Mouse (Mus musculus) small intestine, adult 2 months (tissue): ENCODE measurements at regions not wholly inside any gene's neighbourhood (a gene's known extent, or its start where the extent isn't known, plus 50 kb on each side); places are given as distances from the start of the nearest gene placed in this dataset.

ENCODE experiments used
- H3K27ac ChIP-seq: fragments of 200-500 bp; 2 replicates; pipeline ENCODE4 v1.5.1; 2012; ENCODE audit warnings: low read depth, low read length, control low read depth, inconsistent platforms; ENCODE audit not compliant: insufficient read depth
- H3K27me3 ChIP-seq: fragments of 200-500 bp; 2 replicates; pipeline ENCODE4 v1.6.1; 2012; ENCODE audit warnings: mild to moderate bottlenecking, moderate library complexity, low read length, inconsistent platforms; ENCODE audit not compliant: control insufficient read depth, insufficient read depth
- H3K36me3 ChIP-seq: fragments of 200-500 bp; 2 replicates; pipeline ENCODE4 v1.6.1; 2012; ENCODE audit warnings: mild to moderate bottlenecking, low read length, control low read depth, inconsistent platforms; ENCODE audit not compliant: control insufficient read depth, insufficient read depth
- H3K4me1 ChIP-seq: fragments of 200-500 bp; 2 replicates; pipeline ENCODE4 v1.6.1; 2012; ENCODE audit warnings: low read length, inconsistent platforms, mixed read lengths; ENCODE audit not compliant: control insufficient read depth, insufficient read depth, insufficient read length
- H3K4me3 ChIP-seq: fragments of 200-500 bp; 2 replicates; pipeline ENCODE4 v1.5.1; 2012; ENCODE audit warnings: low read depth, mild to moderate bottlenecking, control low read depth, inconsistent platforms, low read length, moderate library complexity
- CTCF ChIP-seq: fragments of 200-500 bp; IDR thresholded peaks from 2 replicates; pipeline ENCODE4 v1.5.1; 2012; ENCODE audit warnings: low read depth, mild to moderate bottlenecking, control low read depth, inconsistent platforms, low read length, moderate library complexity, mixed read lengths; ENCODE audit not compliant: insufficient replicate concordance, insufficient read length; ENCODE audit errors: extremely low read depth
- POLR2A ChIP-seq: fragments of 200-500 bp; IDR thresholded peaks from 2 replicates; pipeline ENCODE4 v1.6.1; 2012; ENCODE audit warnings: low read depth, mild to moderate bottlenecking, control low read depth, inconsistent platforms, low read length, moderate library complexity
- WGBS: fragments of 180-500 bp; shearing (Covaris S2); methylation state at CpG from one replicate; pipeline ENCODE4 v1.1.7; 2018; 5-methylcytosine and 5-hydroxymethylcytosine counted together

DNA sequence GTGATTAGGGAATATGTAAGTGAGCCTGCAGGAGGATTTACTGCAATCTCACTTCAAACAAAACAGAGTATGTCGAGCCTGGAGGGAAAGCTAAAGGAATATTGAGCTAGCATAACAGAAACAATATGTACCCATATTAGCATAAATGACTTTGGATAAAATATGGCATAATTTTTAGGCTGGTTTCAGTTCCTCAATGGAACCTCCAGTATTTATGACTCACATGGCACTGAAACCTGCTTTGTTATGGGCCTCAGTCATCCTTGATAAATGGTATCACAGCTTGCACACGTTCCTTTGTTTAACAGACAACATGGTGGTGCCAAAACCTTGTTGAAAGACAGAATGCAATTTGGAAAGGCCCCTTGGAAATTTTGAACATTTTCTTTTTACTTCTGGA, 130.8 kb upstream of the Fgf10 start:
- no peaks in the 10 kb centered on the region for H3K36me3 ChIP-seq
- H3K4me1 ChIP-seq, result no peaks in the 10 kb centered on the region
- H3K4me3 ChIP-seq, result no peak overlapping the region
- H3K27me3 ChIP-seq, result no peaks in the 10 kb centered on the region
- no peak overlapping the region for H3K27ac ChIP-seq
- 39% methylated on average over 2 of the region's 2 CpGs for WGBS
- TF ChIP-seq CTCF, result no peak
- no peak for TF ChIP-seq POLR2A

DNA sequence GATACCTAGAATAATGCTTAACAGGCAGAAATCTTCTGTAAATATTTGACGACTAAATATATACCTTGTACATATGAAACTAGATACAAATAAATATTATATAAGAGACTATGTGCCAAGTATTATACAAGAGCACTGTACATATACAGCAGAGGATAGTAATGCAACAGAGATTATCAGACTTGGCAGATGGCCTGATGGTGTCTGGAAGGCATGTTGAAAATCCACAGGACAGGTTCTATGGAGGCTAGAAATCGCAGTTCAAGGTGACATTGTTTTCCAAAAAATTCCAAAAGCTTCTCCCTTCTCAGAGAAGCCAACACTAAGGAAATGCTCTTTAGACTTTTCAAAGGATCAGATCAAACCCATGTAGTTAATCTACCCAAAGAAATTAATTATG, 126.9 kb upstream of the Mrps30 start:
- WGBS, result 72% methylated on average over 2 of the region's 2 CpGs
- Histone ChIP-seq H3K4me3 (no peak overlapping the region), H3K4me1 (no peaks in the 10 kb centered on the region), H3K27ac (no peak overlapping the region), H3K36me3 (no peaks in the 10 kb centered on the region), H3K27me3 (no peaks in the 10 kb centered on the region)
- TF ChIP-seq CTCF (no peak), POLR2A (no peak)

GRCm38 (mm10) chr13:118506136-118506535, 119.1 kb upstream of the Mrps30 start:
- no peak overlapping the region for H3K4me3 ChIP-seq
- no peaks in the 10 kb centered on the region for H3K27me3 ChIP-seq
- H3K36me3 ChIP-seq, result no peaks in the 10 kb centered on the region
- no peak for TF ChIP-seq CTCF
- no peak for TF ChIP-seq POLR2A
- WGBS, result 51% methylated on average over 4 of the region's 4 CpGs
- no peak overlapping the region for H3K27ac ChIP-seq
- no peaks in the 10 kb centered on the region for H3K4me1 ChIP-seq

- Histone ChIP-seq H3K4me1 (no peaks in the 10 kb centered on the region), H3K36me3 (no peaks in the 10 kb centered on the region), H3K27ac (no peak overlapping the region), H3K27me3 (no peaks in the 10 kb centered on the region), H3K4me3 (no peak overlapping the region)
- no peak for TF ChIP-seq POLR2A
- no peak for TF ChIP-seq CTCF
- 56% methylated on average over 3 of the region's 3 CpGs for WGBS
Observed at GRCm38 (mm10) chr13:118490610-118491009, 103.6 kb upstream of the Mrps30 start.

- TF ChIP-seq CTCF, result no peak
- no peak for TF ChIP-seq POLR2A
- Histone ChIP-seq H3K27ac (no peak overlapping the region), H3K4me3 (no peak overlapping the region), H3K4me1 (no peaks in the 10 kb centered on the region), H3K27me3 (no peaks in the 10 kb centered on the region), H3K36me3 (no peaks in the 10 kb centered on the region)
- WGBS, result 71% methylated on average over 8 of the region's 8 CpGs
Observed at GRCm38 (mm10) chr13:118483031-118483430, 96.0 kb upstream of the Mrps30 start.

GRCm38 (mm10) chr13:118480237-118480636, 93.2 kb upstream of the Mrps30 start:
- Histone ChIP-seq H3K36me3 (no peaks in the 10 kb centered on the region), H3K27me3 (no peaks in the 10 kb centered on the region), H3K4me3 (no peak overlapping the region), H3K27ac (no peak overlapping the region), H3K4me1 (no peaks in the 10 kb centered on the region)
- TF ChIP-seq POLR2A, result no peak
- TF ChIP-seq CTCF, result no peak
- 61% methylated on average over 1 of the region's 1 CpGs for WGBS

GRCm38 (mm10) chr13:118478487-118478886, 91.4 kb upstream of the Mrps30 start:
- no peaks in the 10 kb centered on the region for H3K4me1 ChIP-seq
- H3K27me3 ChIP-seq, result no peaks in the 10 kb centered on the region
- TF ChIP-seq POLR2A, result no peak
- TF ChIP-seq CTCF, result no peak
- 64% methylated on average over 1 of the region's 1 CpGs for WGBS
- no peak overlapping the region for H3K4me3 ChIP-seq
- H3K27ac ChIP-seq, result no peak overlapping the region
- no peaks in the 10 kb centered on the region for H3K36me3 ChIP-seq

DNA sequence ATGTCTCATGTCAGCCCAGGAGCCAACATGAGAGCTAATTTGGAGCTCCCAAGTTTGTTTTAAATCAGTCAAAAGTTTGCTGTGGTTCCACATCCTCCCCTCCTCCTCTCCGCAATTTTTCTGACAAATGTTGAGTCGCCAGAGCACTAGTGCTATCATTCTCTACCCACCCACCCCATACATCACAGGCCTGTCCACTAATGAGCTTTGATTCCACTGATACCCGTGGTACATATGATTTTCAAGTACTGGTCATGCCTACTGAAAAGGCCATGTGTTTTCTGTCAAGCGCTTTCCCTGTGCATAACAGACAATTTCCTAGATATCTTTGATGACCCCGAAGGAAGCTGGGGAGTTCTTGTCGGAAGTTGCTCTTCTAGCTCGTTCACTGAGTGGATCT, 85.5 kb upstream of the Mrps30 start:
- no peak for TF ChIP-seq POLR2A
- Histone ChIP-seq H3K4me1 (no peaks in the 10 kb centered on the region), H3K27me3 (no peaks in the 10 kb centered on the region), H3K36me3 (no peaks in the 10 kb centered on the region), H3K27ac (no peak overlapping the region), H3K4me3 (no peak overlapping the region)
- 73% methylated on average over 7 of the region's 7 CpGs for WGBS
